Mouse (Mus musculus) lung, postnatal 25 days (tissue): ENCODE results near the gene Tcf7l1.
A peak's percentile ranks its signal among the peaks of the same experiment; 100 is the strongest.
"Not testable (repeated sequence)": the region's sequence is repeated elsewhere in the genome, so short reads cannot be mapped to it uniquely, and the experiment has no call there.

Source experiments
- DNase-seq: peaks from one replicate; pipeline ENCODE4 v3.0.0; 2022; ENCODE audit warnings: low spot score

Tcf7l1 gene

DNA sequence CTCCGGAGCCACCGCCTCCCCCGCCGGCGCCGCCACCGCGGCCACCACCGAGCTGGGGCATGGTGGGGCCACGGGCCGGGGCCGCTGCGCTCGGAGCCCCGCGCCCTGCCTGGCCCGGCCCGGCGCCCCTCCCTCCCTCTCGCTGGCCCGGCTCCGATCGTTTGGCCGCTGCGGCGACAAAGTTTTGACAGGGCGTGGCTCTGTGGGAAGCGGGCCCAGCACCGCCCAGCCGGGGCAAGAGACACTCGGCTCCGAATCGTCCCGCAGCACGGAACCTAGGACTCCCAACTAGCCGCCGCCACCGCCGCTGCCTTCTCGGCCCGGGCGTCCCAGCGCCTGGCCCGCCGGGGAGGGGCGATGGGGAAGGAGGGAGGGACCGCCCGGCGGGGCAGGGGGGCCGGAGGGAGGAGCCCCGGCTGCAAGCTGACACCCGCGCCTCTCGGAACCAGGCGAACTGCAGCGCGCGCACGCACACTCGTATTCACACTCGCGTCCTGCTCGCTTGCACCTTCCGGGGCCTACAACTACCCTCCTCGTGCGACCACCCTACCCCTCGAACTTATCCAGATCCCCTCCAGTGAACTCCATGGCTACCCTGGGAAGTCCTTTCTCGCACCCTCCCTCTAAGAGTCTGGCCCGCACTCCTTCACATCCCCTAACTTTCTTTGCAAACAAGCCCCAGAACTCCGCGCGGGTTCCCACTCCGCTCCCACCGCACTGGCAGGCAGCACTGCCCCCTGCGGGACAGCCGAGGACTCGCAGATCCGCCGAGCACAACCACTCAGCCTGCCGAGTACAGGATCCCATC is at the start of gene Tcf7l1:
Gene Tcf7l1, minus strand, starts transcription at position 363 of the 808 bp plus-strand sequence.
- DNase-seq = peak; percentile 92

DNA sequence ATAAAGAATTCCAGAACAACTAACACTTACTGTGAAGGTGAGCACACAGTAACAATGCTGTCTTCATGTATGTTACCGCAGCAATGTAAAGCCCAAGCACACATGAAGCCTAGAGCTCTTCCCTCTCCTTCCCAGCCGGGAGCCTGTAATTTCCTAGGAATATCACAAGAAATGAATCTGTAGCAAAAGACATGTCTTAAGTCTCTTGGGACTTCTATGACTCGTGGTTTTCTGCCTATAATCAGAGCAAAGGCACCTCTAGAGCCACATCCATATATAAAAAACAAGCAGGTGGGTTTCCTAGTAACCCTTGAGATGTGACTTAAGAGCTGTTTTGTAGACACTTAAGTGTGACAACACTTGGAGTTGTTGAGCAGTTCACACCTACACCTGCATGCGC is 48.7 kb upstream of the Tcf7l1 start:
- DNase-seq = no peak

DNA sequence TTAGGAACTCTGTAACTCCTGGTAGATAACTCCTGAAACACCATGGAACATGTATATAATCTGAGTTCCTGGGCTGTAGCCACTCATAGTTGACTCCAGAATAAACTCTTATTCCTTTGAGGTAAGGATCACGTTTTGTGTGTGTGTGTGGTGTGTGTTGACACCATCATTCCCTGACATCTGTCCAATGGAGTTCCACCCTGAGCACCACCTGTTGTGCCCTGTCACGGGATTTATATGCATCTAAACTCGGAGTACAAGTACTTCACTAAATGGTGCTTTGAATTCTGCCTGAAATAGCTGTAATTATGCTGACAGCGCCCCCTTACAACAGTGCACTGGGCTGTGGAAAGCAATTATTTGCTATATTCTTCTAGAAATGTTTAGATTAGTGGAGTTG is 45.5 kb upstream of the Tcf7l1 start:
- no peak for DNase-seq

DNA sequence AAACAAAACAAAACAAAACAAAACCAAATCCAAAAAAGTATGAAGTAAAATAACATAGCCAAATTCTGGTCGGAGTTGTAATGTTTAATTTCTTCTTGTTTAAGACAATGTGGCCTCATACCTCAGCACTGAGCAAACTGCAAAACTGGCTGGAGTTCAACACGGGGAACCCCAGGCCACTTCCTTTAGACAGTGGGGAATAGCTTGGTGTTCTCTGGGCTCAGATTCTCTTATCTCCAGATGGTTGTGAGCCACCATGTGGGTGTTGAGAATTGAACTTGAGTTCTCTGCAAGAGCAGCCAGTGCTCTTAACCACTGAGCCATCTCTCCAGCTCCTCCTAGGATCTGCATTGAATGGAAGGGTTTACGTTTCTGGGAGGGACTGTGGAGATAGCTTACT is 42.8 kb upstream of the Tcf7l1 start:
- DNase-seq = no peak

- DNase-seq = peak; percentile 62
Observed at GRCm38 (mm10) chr6:72831276-72831675, 42.2 kb upstream of the Tcf7l1 start.

DNA sequence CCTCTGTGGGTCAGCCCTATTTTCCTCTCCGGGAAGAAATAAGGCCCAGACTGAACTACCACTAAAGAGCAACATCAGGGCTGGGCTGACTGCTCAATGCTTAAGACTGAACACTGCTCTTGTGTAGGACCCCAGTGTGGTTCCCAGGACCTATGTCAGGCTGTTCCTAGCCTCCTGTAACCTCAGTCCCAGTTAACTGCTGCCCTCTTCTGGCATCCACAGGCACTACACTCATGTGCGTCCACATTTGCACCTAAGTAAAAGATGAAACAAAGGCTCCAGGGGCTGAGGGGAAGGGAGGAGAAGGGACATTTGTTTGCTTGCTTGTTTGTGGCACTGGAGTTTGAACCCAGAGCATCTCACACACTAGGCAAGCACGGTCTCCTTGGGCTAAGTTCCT is 39.8 kb upstream of the Tcf7l1 start:
- DNase-seq = no peak

DNA sequence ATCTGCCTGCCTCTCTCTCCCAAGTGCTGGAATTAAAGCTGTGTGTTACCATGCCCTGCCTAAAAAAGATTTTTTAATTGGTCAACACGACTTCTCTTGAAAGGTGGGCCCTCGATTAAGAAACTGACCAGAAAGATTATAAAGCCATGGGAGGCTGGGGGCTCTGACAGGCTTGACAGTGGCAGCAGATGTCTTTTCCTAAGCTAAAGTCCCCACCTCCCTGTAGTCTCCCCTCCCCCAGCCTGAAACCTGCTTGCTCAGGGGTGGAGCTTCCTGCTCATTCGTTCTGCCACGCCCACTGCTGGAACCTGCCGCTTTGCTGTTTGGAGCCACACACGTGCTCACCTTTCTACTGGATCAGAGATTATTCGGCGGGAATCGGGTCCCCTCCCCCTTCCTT is 39.0 kb upstream of the Tcf7l1 start:
- not testable (repeated sequence) for DNase-seq

DNA sequence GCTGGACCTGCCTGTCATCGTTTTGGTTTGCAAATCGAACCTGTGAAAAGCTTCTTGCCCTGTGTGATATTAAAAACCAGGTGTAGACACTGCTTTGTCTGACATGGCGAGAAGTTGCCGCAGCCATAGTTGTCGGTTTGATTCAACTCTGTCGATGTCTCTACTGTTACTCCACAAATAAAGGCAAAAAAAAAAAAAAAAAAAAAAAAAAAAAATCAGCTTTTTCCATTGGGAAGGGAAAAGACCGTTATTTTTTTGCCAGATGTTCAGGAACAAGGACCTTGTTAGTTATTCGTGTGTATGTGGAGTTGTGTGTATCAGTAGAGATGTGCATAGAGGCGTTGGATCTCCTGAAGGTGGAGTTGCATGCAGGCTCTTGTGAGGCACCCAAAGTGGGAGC is 36.7 kb upstream of the Tcf7l1 start:
- DNase-seq = no peak

DNA sequence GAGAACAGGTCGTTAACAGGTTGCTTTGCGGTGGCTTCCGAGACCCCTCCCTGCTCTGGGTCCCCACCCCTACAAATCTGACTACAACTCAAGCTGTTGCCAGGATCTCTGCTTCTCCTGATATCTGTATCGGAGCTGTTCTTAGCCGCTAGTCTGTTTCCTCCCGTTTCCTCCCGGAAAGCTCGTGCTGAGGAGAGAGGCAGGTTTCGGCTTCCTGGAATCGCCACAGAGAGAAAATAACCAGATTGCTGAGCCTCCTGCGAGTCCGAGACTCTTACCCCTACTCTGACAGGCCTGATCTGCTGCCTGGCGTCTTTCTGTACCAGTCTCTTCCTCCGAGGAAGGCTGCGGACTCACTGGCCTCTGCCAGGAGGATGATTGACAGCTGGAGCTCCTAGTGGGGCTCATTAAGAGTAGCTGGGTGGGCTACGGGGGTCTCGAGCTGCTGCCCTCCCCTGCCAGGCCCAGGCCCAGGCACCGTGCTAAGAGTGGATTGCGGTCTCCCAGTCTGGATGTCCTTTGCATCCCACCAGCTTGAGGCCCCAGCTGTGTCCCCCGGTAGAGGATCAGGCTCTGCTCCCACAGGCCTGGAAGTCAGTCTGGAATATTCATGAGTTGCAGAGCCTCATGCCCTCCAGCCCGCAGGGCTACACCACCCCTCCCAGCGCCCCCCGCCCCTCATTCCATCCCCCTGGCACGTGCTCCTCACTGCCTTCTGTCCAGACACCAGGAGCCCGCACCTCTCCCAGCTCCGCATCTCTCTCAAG is 36.1 kb upstream of the Tcf7l1 start:
- no peak for DNase-seq

- DNase-seq = no peak
Observed at GRCm38 (mm10) chr6:72813456-72813855, 24.4 kb upstream of the Tcf7l1 start.

- no peak for DNase-seq
Observed at GRCm38 (mm10) chr6:72810248-72810647, 21.2 kb upstream of the Tcf7l1 start.

GRCm38 (mm10) chr6:72809522-72810149 is 20.6 kb upstream of the Tcf7l1 start:
- DNase-seq = no peak

DNA sequence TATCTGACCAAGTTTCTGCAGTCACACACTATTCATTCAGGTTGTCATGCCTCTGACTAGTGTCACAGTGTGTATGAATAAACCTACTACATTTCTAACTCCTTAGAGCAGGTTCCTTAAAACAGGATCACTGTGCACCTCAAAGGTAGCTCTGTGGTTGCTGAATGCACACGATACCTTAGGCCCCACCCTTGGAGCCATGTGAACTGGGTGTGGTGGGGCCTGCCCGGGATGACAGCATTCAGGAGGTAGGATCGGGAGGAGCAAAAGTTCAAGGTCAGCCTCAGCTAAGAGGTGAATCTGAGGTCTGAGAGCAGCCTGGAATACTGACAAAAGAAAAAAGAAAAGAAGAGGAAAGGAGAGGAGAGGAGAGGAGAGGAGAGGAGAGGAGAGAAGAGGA is 19.3 kb upstream of the Tcf7l1 start:
- DNase-seq = no peak

- no peak for DNase-seq
Observed at GRCm38 (mm10) chr6:72803669-72804068, 14.6 kb upstream of the Tcf7l1 start.

DNA sequence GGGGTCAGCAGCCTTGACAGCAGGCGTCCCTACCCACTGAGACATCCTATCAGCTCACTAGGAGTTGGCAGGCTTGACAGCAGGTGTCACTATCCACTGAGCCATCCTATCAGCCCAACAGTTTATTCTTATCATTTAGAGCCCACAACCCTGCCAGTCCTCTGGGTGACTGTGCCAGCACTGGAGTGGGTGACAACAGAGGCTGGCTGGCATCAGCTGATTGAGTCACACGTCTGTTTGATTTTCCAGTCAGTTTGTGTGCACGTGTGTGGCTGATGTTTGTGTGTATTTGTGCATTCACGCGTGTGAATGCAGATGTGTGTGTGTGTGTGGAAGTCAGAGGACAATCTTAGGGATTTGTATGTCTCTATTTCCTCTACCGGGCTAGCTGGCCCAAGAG is 13.1 kb upstream of the Tcf7l1 start:
- DNase-seq = no peak

DNA sequence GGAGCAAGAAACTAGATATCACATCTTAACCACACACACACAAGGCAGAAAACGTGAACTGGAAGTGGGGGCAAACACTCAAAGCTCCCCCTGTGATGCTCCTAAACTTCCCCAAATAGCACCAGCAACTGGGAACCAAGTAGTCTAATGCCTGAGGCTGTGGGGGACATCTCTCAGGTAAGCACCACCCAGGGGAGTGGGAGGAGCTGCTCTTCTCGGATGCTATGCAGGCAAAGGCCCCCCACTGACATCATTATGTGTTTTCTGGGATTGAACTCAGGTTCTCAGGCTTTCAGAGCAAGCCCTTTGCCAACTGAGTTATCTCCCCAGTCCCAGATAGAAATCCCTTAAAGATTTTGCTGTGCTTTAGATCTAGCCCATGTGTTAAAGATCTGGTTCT is 11.6 kb upstream of the Tcf7l1 start:
- no peak for DNase-seq

GRCm38 (mm10) chr6:72797763-72798162 is 8.7 kb upstream of the Tcf7l1 start:
- no peak for DNase-seq

GRCm38 (mm10) chr6:72795444-72795843 is 6.4 kb upstream of the Tcf7l1 start:
- no peak for DNase-seq

DNA sequence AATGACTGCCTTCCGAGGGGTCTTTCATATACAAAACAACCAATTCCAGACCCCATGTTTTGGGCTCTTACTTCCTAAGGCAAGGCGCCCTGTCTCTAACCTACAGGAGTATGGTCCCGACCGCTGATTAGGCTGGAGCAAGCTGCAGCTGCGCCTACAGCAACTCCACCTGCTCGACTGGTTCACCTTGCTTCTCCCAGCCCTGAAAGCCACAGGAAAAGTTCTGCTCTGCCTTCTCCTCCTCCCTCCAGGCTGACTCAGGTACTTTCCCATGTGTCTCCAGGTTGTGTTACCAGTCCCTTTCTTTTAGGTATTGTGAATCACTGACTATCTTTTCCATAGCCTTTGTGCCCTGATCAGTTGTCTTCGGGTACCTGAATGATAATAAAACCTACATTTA is 5.8 kb upstream of the Tcf7l1 start:
- DNase-seq = no peak

DNA sequence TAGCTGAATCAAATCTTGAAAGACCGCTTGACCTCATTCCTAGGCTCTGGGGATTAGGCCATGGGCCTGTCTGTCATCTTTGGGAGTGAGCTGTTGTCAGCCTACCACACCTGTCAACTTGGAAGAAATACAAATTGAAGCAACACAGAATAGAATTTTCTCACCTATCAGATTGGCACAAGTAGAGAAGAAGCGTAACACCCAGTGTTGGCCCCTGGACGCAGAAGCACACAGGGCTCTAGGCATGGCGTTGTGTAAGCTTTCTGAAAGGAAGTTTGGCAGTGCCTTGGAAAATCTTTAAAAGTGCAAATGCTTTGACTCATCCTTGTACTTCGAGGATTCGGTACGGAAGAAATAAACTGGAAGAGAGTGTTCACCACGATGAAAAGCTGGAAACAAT is 3.6 kb upstream of the Tcf7l1 start:
- no peak for DNase-seq

DNA sequence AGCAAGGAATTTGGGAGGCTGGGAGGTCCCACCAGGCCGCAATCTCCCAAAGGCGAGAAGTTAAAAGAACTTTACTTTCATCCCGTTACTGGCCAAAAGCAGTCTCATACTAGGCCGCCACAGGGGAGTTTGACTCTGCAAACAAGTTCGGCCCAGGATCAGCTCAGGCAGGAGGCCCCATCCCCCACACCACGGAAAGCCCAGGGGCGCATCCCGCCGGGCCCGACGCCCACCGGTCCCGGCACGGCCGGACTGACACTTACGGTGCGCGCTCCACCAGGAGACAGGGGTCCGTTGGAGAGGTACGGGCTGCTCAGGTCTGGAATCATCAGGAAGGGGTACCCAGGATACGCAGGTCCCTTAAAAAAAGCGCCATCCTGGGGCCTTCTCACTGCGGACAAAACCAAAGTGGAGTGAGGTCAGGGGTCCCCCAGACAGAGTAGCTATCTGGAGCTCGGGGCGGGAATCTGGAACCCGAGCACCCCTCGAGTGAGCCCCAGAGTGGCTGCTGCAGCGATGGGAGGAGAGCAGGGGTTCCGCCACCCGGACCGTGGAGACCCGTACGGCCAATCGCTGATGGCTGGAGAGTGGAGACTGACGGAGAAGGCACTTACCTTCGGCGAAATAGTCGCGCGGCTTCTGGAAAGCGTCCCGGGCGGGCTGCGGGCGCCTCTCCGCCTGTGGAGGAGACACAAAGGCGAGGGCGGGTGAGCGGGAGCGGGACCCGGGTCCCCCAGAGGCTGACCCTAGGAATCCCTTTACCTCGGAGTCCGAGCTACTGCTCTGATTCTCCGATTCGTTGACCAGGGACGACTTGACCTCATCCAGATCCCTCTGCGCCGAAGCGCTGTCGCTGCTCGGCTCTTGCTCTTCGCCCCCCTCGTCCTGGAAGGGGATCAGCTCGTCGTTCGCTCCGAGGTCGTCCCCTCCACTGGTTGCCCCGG is 834 bp downstream of the Tcf7l1 start:
- DNase-seq = peak; percentile 24
